Mouse (Mus musculus): ENCODE results near the gene Stat5b. TPM values are rescaled to one million over a fixed set of nuclear protein-coding genes. Genes with fewer than 3 reads are reported as not detected.
A peak's percentile ranks its signal among the peaks of the same experiment; 100 is the strongest.

The Stat5b gene
- polyA plus RNA-seq, 1 experiment from 2014 or later = 16.1 TPM

- Histone ChIP-seq H3K36me3 (ENCODE audit: control insufficient read depth, insufficient read depth, low read length) (peaks cover 27% of the 10 kb centered on the region), H3K9me3 (ENCODE audit: control insufficient read depth, low read length) (no peaks in the 10 kb centered on the region), H3K4me2 (replicated peaks; ENCODE audit: low read depth) (no peak overlapping the region), H3K9ac (ENCODE audit: low read length) (no peak overlapping the region), H3K27ac (replicated peaks) (no peak overlapping the region), H3K4me3 (ENCODE audit: low read depth, low read length) (no peak overlapping the region), H3K27me3 (ENCODE audit: control insufficient read depth, insufficient read depth, low read length) (no peaks in the 10 kb centered on the region), H3K4me1 (replicated peaks; ENCODE audit: control insufficient read depth, insufficient read depth) (no peaks in the 10 kb centered on the region)
- TF ChIP-seq EP300 (optimal IDR thresholded peaks at IDR 0.05) (no peak), CTCF (IDR thresholded peaks at IDR 0.05; ENCODE audit: low read depth) (peak; percentile 100)
- peak; percentile 82 for ATAC-seq (ENCODE audit: low FRiP score, low TSS enrichment)
- DNase-seq (ENCODE audit: low spot score) = peak; percentile 94
- WGBS = 17% methylated on average over 9 of the region's 9 CpGs
These were observed 43.0 kb upstream of the Stat5b start for GRCm38 (mm10) chr11:100893482-100893881.

DNA sequence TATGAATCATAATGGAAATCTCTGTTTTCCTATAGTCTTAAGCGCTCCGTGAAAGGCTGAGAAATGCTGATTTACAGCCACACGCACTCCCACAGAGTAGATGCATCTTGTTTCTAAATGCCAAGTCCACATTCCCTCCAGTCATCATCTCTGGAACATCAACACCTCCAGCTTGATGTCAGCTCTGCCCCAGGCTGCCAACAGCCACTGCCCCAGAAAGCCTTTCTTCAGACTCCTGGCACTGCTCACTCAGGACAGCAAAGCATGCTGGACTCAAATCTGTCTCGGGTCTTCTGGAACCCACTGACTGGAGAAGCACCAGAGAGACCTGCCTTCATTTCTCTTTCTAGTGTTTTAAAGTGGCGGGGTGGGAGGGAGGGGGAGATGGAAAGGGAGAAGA lies 41.9 kb upstream of the Stat5b start:
- Histone ChIP-seq H3K4me2 (replicated peaks; ENCODE audit: low read depth) (no peak overlapping the region), H3K9ac (ENCODE audit: low read length) (no peak overlapping the region), H3K27ac (replicated peaks) (no peak overlapping the region), H3K4me1 (replicated peaks; ENCODE audit: control insufficient read depth, insufficient read depth) (no peaks in the 10 kb centered on the region), H3K36me3 (ENCODE audit: control insufficient read depth, insufficient read depth, low read length) (peaks cover 27% of the 10 kb centered on the region), H3K9me3 (ENCODE audit: control insufficient read depth, low read length) (no peaks in the 10 kb centered on the region), H3K27me3 (ENCODE audit: control insufficient read depth, insufficient read depth, low read length) (no peaks in the 10 kb centered on the region), H3K4me3 (ENCODE audit: low read depth, low read length) (no peak overlapping the region)
- WGBS = 82% methylated on average over 4 of the region's 5 CpGs
- no peak for TF ChIP-seq CTCF (IDR thresholded peaks at IDR 0.05; ENCODE audit: low read depth)
- TF ChIP-seq EP300 (optimal IDR thresholded peaks at IDR 0.05) = no peak
- no peak for DNase-seq (ENCODE audit: low spot score)
- ATAC-seq (ENCODE audit: low FRiP score, low TSS enrichment) = no peak

DNA sequence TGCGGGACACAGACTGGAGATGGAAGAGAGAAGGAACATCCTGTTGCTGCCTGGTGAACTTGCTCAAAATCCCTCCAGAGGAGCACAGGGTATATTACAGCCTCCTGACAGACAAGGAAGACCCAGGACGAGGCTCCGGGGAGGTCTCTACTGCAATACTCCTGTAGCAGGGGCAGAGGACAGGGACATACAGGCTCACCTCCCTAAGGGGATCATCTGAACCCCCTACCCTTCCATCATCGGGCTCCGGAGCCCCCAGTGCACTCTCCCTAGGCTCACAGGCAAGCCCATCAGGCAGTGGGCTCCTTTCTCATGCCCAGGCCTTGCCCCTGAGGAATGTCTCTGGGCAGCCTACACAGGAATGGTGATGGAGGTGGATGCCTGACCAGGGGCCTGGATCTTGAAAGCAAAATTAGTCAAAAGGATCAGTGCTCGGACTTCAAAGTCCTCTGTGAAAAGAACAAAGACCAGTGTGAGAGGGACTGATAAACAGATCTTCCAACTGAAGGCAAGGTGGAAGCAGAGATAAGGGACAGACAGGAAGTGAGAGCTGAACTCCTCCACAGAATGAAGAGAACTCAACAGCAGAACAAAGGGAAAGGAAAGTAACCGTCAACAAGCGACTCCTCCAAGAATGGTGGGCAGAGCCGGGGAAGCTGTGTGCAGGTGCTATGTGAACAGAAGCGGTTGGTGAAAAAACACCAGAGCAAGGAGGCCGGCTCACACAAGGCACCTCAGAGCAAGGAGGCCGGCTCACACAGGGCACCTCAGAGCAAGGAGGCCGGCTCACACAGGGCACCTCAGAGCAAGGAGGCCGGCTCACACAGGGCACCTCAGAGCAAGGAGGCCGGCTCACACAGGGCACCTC lies 41.0 kb upstream of the Stat5b start:
- no peak overlapping the region for H3K4me2 ChIP-seq (replicated peaks; ENCODE audit: low read depth)
- TF ChIP-seq EP300 (optimal IDR thresholded peaks at IDR 0.05) (no peak), CTCF (IDR thresholded peaks at IDR 0.05; ENCODE audit: low read depth) (no peak)
- H3K4me3 ChIP-seq (ENCODE audit: low read depth, low read length) = no peak overlapping the region
- no peaks in the 10 kb centered on the region for H3K4me1 ChIP-seq (replicated peaks; ENCODE audit: control insufficient read depth, insufficient read depth)
- H3K36me3 ChIP-seq (ENCODE audit: control insufficient read depth, insufficient read depth, low read length) = peaks cover 27% of the 10 kb centered on the region
- H3K9me3 ChIP-seq (ENCODE audit: control insufficient read depth, low read length) = no peaks in the 10 kb centered on the region
- H3K9ac ChIP-seq (ENCODE audit: low read length) = no peak overlapping the region
- H3K27ac ChIP-seq (replicated peaks) = no peak overlapping the region
- no peak for DNase-seq (ENCODE audit: low spot score)
- ATAC-seq (ENCODE audit: low FRiP score, low TSS enrichment) = no peak
- WGBS = 71% methylated on average over 15 of the region's 15 CpGs
- H3K27me3 ChIP-seq (ENCODE audit: control insufficient read depth, insufficient read depth, low read length) = no peaks in the 10 kb centered on the region

- no peak for ATAC-seq (ENCODE audit: low FRiP score, low TSS enrichment)
- no peak overlapping the region for H3K9ac ChIP-seq (ENCODE audit: low read length)
- H3K4me2 ChIP-seq (replicated peaks; ENCODE audit: low read depth) = no peak overlapping the region
- no peaks in the 10 kb centered on the region for H3K4me1 ChIP-seq (replicated peaks; ENCODE audit: control insufficient read depth, insufficient read depth)
- peaks cover 22% of the 10 kb centered on the region for H3K36me3 ChIP-seq (ENCODE audit: control insufficient read depth, insufficient read depth, low read length)
- WGBS = 83% methylated on average over 6 of the region's 6 CpGs
- H3K4me3 ChIP-seq (ENCODE audit: low read depth, low read length) = no peak overlapping the region
- no peak for DNase-seq (ENCODE audit: low spot score)
- H3K27me3 ChIP-seq (ENCODE audit: control insufficient read depth, insufficient read depth, low read length) = no peaks in the 10 kb centered on the region
- H3K9me3 ChIP-seq (ENCODE audit: control insufficient read depth, low read length) = no peaks in the 10 kb centered on the region
- no peak for TF ChIP-seq CTCF (IDR thresholded peaks at IDR 0.05; ENCODE audit: low read depth)
- no peak for TF ChIP-seq EP300 (optimal IDR thresholded peaks at IDR 0.05)
- no peak overlapping the region for H3K27ac ChIP-seq (replicated peaks)
These were observed 40.0 kb upstream of the Stat5b start for GRCm38 (mm10) chr11:100890481-100890880.

GRCm38 (mm10) chr11:100888348-100888820 lies 37.9 kb upstream of the Stat5b start:
- H3K9ac ChIP-seq (ENCODE audit: low read length) = no peak overlapping the region
- H3K27ac ChIP-seq (replicated peaks) = no peak overlapping the region
- no peaks in the 10 kb centered on the region for H3K27me3 ChIP-seq (ENCODE audit: control insufficient read depth, insufficient read depth, low read length)
- no peaks in the 10 kb centered on the region for H3K4me1 ChIP-seq (replicated peaks; ENCODE audit: control insufficient read depth, insufficient read depth)
- ATAC-seq (ENCODE audit: low FRiP score, low TSS enrichment) = no peak
- H3K4me2 ChIP-seq (replicated peaks; ENCODE audit: low read depth) = no peak overlapping the region
- WGBS = 45% methylated on average over 10 of the region's 10 CpGs
- H3K9me3 ChIP-seq (ENCODE audit: control insufficient read depth, low read length) = no peaks in the 10 kb centered on the region
- peaks cover 15% of the 10 kb centered on the region for H3K36me3 ChIP-seq (ENCODE audit: control insufficient read depth, insufficient read depth, low read length)
- DNase-seq (ENCODE audit: low spot score) = no peak
- H3K4me3 ChIP-seq (ENCODE audit: low read depth, low read length) = no peak overlapping the region
- TF ChIP-seq EP300 (optimal IDR thresholded peaks at IDR 0.05) = no peak
- no peak for TF ChIP-seq CTCF (IDR thresholded peaks at IDR 0.05; ENCODE audit: low read depth)

GRCm38 (mm10) chr11:100887764-100888163 lies 37.2 kb upstream of the Stat5b start:
- DNase-seq (ENCODE audit: low spot score) (no peak), ATAC-seq (ENCODE audit: low FRiP score, low TSS enrichment) (no peak)
- Histone ChIP-seq H3K9me3 (ENCODE audit: control insufficient read depth, low read length) (no peaks in the 10 kb centered on the region), H3K27me3 (ENCODE audit: control insufficient read depth, insufficient read depth, low read length) (no peaks in the 10 kb centered on the region), H3K27ac (replicated peaks) (no peak overlapping the region), H3K9ac (ENCODE audit: low read length) (no peak overlapping the region), H3K4me2 (replicated peaks; ENCODE audit: low read depth) (no peak overlapping the region), H3K4me1 (replicated peaks; ENCODE audit: control insufficient read depth, insufficient read depth) (no peaks in the 10 kb centered on the region), H3K36me3 (ENCODE audit: control insufficient read depth, insufficient read depth, low read length) (peaks cover 15% of the 10 kb centered on the region), H3K4me3 (ENCODE audit: low read depth, low read length) (no peak overlapping the region)
- TF ChIP-seq CTCF (IDR thresholded peaks at IDR 0.05; ENCODE audit: low read depth) = no peak
- WGBS = 57% methylated on average over 3 of the region's 3 CpGs
